ENCODE assay signal across 23 mouse cellular contexts in the genomic region with DNA sequence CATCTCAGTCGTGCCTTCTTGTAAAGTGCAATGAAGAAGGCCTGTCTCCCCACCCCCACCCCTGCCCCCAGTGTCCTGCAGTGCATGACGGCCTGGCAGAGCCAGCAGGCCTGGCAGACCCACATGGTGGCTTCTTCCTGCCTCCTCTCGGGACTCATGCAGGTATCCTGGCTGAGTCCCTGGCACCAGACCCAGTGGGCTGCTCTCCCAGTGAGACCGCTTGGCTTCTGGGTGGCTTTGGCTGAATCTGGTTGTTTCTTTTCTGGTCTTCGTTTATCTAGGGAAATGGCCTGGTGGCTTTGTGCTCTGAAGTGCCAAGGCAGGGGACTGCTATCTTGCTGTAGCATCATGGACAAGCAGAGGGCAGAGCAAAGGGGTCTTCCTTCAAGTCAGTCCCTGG.
DNase-seq lines count a peak whose midpoint lies in the region; TF ChIP-seq lines count a peak whose summit lies in the region.
"Had no signal": no experiment of that assay in that cellular context is flagged by ENCODE, and none has a peak within 500 bp of the region (broad histone marks: within the 10 kb centered on the region; RNA-seq: fewer than 3 reads in every experiment).

No protein-coding gene starts in this region.

- TF ChIP-seq CTCF in cerebellum, adult 2 months (IDR thresholded peaks at IDR 0.05; ENCODE audit: borderline replicate concordance, insufficient read depth, low read depth, low read length): no peak

- no peak overlapping the region for H3K4me3 ChIP-seq in cerebellum, adult 2 months (replicated peaks; ENCODE audit: insufficient read depth, low read depth, low read length)
- H3K4me3 ChIP-seq: embryonic facial prominence, embryonic 13.5 days; erythroblast, embryonic 14.5 days; forebrain, embryonic 12.5 days; gastrocnemius, adult 2 months; heart, embryonic 10.5 days; layer of hippocampus, adult 2 months; limb, embryonic 12.5 days had no signal

- WGBS in cerebellum, adult 2 months: 7% methylated on average over 5 of the region's 5 CpGs

- peak overlapping the region; percentile 45 for H3K27ac ChIP-seq in cerebellum, adult 2 months (ENCODE audit: insufficient read depth, low read length)
- H3K27ac ChIP-seq: embryonic facial prominence, embryonic 13.5 days; gastrocnemius, adult 2 months; heart, embryonic 10.5 days; hindbrain, postnatal 0 days; layer of hippocampus, adult 2 months; limb, embryonic 12.5 days had no signal

- no peak for TF ChIP-seq POLR2A in cerebellum, adult 2 months (IDR thresholded peaks at IDR 0.05; ENCODE audit: borderline replicate concordance, insufficient read depth, low read length)

- no peaks in the 10 kb centered on the region for H3K27me3 ChIP-seq in cerebellum, adult 2 months (ENCODE audit: control insufficient read depth, insufficient read depth, low read length)

- peak; percentile 77 for DNase-seq in cerebellum, adult 11 months
- no peak for DNase-seq in cerebellum, postnatal 4 days (ENCODE audit: low spot score in 2 of 2)
- peak; percentile 6 to 34 for DNase-seq in kidney, postnatal 36 days
- DNase-seq in kidney, adult 9 months: no peak
- peak; percentile 87 to 91 for DNase-seq in cerebellum, adult 2 months
- peak; percentile 86 to 87 for DNase-seq in cerebellum, postnatal 25 days
- DNase-seq in T-cell, adult 2 months (ENCODE audit: low spot score): no peak
- DNase-seq: adrenal gland, postnatal 10 days; embryo, embryonic 11 days; gastrocnemius, adult 2 months; kidney, postnatal 10 days; liver, postnatal 0 days; lung, postnatal 10 days; right cerebral cortex, adult 18-20 months; right cerebral cortex, postnatal 4 days; thymus, postnatal 14 days had no signal

- H3K4me1 ChIP-seq in cerebellum, adult 2 months (ENCODE audit: control insufficient read depth, insufficient read depth, low read length): peaks cover 78% of the 10 kb centered on the region
- H3K4me1 ChIP-seq: limb, embryonic 12.5 days had no signal

Comparison
In these comparisons a context has a peak if more than half of its experiments do, and no peak if none do; other contexts are left out.
1. DNase-seq: peak in cerebellum, adult 11 months (single experiment), kidney, postnatal 36 days (2 of 2), cerebellum, adult 2 months (2 of 2) and cerebellum, postnatal 25 days (2 of 2); none in cerebellum, postnatal 4 days (0 of 2), kidney, adult 9 months (single experiment) and T-cell, adult 2 months (single experiment).